Mouse (Mus musculus) ovary, adult 18-20 months (tissue): ENCODE results near the gene Cdhr2.
A peak's percentile ranks its signal among the peaks of the same experiment; 100 is the strongest.

Source experiments
- DNase-seq: peaks from one replicate; pipeline ENCODE4 v3.0.0; 2022; ENCODE audit warnings: low spot score, mixed read lengths

Gene Cdhr2

DNA sequence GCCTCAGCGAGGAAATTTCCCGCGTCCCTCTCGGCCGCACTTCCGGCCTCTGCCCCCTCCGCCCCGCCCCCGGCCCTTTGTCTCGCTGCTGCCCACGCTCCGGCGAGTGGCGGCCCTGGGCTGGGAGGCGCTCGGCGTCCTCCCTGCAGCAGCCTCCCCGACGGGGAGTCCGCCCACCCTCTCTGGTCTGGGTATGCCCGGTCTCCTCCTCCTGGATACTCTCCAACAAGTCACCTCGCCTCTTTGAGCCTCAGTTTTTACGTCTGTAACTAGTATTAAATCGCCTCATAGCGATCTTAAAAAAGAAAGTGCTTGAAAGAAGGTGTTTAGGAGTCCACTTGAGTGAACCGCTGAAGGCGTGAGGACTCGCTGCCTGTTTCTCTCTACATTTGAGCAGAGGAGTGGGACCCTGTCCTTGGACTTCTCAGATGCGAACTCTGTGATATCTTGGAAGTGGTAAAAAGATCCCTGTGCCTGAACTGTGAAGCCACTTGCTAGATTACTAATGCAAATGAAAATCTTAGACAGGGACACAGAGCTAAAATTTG is 48.7 kb downstream of the Cdhr2 start, which contains the start of gene Gprin1:
TSS of gene Gprin1 (minus strand) at position 11 of the 548 bp plus-strand sequence.
- no peak for DNase-seq

DNA sequence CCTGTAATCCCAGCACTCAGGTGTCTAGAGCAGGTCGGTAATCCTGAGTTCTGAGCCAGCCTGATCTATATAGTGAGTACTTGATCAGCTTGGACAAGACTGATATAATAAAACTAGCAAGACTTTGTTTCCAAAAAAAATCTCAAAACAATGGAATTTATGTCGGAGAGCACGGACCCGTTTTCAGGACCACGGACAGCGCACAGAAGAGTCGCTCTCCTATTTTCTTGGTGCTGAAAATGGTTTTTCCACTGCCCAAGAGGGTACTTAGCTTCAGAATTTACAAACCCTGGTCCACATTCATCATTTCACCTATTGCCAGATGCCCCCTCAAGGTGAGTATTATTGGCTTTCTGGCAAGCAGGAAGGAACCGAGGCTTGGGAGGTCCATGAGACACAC is 49.4 kb downstream of the Cdhr2 start:
- no peak for DNase-seq

DNA sequence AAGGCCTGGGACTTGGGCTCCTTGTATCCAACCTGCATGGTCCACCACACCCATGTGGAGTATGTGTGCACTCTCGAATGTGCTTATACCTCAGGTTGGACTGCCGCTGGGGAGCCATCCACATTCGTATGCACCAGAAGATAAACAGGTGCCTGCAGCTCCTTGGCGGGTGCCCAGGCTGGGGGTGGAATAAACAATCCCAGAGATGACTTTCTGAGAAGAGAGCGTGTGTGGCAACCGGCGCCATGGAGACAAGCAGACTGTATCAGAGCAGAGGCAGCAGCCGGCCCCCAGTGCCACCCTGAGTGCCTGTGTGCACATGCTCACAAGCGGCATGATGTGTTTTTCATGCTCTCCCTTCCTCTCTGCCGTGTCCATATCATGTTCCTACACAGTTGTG is 51.4 kb downstream of the Cdhr2 start:
- DNase-seq: no peak

DNA sequence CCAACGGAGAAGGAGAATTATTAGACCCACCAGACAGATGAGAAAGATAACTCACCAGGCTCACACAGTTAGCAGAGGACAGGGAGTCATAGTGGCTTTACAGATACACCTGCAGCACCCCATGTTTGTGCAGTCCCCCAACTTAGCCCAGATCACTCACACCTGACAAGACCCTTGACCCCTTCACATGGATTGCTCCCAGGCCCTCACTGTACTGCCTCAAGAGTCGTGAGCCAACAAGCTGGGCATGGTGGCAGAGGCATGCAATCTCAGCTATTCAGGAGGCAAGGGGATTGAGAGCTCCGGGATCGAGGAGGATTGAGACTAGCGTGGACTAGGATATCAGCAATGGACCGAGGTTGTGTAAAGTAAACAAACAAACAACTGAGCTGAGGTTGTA is 52.5 kb downstream of the Cdhr2 start:
- no peak for DNase-seq

DNA sequence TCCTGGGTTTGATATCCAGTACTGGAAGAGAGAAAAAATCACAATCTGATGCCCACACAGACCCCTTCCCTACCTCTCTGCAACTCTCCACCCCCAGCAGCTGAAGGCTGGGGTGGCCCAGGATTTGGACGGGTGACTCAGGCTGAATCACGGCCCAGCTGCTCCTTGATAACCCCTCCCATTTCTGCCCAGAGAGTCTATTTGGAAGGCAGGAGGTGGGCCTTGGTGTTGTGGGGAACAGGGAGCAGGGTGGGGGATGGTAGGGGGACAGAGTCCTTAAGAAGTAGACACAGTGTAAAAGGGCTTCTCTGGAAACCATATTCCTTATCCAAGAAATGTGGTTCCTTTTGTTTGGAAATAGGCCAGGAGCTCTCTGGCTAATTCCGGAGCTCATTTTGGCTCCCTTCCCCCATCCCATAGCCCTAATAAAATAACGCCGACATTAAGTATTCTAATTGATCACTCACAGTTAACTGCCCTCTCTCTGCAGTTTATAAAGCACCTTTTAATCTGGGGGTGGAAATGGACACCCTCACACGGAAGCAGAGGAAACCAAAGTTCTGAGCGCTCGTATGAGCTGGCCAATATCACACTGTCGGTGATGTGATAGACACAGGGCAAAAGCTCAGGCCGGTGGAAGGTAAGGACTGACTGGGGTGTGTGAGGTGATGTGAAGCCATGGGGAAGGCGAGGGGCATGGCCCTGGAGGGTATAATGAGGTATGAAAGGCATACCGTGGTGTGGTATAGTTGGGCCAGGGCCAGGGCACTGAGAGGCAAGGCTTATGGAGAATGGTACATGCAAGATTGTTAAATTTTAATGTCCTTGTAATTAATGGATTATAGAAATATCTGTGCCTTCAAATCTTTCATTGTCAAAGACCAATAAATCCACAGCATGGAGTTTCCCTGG is 53.2 kb downstream of the Cdhr2 start:
- no peak for DNase-seq

DNA sequence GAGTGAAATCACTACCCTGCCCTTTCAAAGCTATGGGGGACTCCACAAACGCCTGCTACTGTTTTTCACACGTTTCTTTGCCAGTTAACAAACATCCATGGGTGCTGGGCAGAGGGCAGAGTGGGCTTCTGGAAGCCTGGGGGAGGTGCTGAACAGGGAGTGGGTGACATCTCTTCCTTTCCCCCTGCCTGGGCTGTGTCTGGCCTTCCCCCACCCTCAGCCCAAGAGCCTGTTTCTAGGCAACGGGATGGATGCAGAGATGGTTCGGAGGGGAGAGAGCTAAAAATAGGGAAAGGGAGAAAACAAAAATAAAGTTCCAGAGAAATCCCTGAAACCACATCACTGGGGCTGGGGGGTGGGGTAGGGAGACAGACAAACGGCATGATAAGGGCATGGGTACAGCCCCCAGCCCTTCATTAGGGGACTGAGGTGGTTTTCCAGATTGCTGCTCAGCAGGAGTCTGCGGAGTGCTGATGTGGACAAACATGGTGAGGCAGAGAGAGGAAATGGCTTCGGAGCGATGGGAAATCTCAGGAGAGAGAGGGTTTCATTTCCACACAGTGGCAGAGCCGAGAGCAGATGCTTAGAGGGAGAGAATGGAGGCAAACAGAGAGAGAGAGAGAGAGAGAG is 54.1 kb downstream of the Cdhr2 start:
- DNase-seq: no peak

DNA sequence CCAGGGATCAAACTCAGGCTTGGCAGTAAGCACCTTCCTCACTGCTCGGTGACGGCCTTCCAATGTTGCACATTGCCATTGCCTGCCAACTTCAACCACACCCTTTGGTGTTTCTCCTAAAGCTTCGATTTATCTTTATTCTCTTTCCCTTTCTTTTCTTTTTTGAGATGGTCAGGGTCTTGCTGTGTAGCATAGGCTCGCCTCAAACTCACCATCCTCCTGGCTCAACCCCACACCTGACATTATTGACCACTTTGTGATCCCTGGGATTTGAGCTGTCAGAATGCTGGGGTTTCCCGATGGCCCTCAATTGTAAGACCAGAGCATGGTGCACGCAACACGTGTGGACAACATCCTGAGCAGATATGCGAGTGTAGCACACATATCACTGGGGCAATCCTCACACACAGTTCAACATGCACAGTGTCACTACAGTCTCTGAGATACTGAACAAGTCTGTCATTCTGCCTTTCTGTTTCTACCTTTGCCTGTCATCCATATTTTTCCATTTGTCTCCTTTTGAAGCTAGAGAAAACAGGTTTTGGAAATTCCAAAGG is 55.0 kb downstream of the Cdhr2 start:
- DNase-seq: no peak

DNA sequence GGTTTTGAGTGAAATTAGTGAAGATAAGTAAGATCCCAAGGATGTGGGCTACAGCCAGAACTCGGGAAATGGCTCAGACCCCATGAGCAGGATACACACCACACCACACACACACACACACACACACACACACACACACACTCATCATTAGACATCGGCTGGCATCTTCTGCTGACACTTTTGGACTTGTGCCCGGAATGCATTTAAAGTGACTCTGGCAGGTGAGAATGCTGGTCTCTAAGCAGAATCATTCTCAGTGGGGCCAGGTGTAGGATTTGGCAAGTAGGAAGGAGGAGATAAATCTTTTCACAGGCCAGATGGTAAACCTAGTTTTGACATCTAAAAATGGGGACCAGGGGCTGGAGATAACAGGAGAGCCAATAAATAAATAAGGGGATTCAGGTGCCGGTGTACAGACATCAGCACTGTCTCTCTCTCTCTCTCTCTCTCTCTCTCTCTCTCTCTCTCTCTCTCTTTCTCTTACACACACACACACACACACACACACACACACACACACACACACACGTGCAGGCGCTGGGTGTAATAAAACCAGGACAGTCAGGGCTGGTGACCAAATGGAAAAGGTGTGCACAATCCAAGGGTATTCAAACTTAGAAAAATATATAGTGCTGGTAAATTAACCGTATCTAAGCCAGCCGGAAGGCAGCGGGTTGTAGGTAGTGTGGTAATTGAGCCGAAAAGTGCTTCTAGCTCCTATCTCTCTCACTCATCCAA is 56.0 kb downstream of the Cdhr2 start:
- no peak for DNase-seq

DNA sequence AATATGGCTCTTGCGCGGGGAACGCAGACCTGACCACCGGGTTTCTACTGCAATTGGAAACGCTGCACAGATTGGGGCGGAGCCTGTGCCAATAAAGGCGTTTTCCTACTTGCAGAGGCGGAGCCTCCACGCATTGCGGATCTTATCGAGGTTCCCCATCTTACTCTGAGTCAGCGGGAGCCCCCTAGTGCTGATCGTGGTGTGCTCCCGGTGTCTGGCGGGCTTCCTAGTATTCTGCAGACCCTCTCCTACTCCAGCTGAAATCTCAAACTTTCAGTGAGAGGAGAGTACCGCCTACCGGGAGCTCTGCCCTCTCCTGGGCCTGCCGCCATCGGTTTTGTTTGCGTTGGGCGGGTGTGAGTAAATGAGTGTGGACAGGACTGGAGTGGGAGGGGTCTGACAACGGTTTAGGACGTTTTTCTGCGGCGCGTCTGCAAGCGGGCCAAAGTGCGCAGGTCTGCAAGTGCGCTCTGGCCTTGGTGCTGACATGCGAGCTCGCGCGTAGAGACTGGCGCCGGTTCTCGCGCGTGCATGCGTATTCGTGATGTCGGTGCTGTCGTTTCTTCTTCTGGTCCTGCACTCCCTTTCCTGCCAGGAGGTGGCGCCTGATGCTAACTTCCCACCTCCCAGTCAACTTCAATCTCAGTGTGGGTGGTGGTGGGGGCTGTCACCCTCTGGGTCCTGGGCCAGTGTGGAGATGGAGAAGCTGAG is 56.9 kb downstream of the Cdhr2 start:
- DNase-seq: peak; percentile 62

DNA sequence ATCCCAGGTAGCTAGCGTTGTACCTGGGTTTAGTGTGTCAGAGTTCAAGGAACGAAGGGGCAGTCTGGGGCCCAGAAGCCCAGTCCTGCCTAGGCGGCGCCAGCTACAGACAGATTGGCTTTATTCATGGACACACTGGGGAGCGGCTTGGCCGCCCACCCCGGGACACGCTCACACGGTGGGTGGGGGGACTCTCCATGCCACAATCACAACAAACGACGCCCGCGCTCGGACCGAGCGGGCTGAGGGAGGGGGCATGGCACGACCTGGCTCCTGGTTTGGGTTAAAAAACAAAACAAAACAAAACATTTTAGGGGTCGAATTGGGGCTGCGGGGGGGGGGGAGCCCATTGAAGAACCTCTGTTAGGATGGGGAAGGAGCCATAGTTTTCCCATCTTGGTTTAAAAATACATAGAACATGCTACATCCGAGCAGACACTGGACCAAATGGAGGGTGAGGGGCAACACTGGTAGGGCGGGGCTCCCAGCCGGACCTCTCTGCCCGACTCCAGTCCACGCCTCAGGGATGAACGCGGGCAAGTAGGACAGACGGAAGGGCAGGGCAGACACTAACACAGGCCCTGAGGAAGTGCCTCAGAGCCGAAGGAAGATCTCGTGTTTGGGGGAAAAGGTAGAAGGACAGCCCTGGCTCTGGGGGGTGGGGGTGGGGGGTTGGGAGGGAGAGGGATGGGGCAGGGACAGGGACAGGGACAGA is 57.7 kb downstream of the Cdhr2 start:
- no peak for DNase-seq

DNA sequence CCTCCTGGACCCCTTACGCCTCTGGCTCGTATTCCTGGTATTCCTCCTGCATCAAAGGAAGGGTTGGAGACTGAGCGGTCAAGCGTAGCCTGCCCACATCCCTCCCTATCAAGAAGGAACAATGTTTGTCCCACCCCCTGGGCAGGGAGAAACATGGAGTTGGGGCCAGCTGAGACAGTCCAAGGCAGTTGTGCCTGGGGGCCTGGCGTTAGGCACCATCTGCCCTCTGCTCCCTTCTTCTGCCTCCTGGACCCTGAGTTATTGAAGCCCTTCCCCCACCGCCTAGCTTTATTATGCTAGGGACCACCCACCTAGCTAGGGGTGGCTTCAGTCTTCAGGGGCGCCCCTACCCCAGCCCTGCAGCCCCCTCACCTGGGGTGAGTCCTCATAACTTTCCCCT is 58.2 kb downstream of the Cdhr2 start:
- no peak for DNase-seq

DNA sequence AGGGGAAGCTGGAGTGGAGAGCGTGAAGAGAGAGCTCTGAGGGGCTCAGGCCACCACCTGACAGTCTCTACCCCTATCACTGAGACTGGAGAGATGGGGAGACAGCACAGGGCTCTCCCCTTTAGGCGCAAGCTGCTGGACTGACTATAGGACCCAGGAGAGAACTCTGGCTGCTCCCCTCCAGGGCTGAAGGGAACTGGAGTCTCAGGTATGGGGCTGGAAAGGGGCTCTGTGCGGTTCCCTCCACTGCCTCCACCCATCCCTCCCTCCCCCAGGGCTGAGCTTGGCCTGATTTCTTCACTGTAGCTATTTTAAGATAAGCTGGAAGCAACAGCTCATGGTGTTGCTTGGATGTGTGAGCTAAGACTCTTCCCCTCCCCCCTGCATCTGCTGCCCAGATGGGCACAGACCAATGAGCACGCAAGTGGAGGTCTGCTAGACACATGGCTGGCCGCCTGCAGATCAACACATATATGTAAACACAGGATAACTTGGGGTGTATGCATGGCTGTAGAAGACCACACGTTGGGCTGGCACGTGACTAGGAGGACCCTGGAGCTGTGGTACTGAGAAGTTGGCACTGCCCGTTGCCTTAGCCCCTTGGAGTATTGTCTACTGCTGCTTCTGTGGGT is 59.0 kb downstream of the Cdhr2 start:
- no peak for DNase-seq

DNA sequence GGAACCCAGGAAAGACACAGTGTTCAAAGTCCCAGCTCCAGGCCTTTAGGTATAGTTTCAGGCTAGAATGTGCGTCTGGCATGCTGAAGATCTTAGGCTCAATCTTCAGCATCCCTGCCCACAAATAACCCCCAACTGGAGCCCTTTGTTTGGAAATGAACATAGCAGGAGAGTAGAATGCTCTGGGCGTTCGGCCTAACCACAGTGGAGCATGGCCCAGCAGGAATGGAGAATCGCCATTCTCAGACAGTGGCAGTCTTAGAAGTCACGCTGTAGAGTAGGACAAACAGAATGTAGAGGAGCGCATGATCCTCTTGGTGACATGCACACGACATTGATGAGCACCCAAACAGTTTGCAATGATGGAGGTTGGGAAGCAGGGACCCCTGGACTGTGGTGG is 59.6 kb downstream of the Cdhr2 start:
- DNase-seq: no peak

DNA sequence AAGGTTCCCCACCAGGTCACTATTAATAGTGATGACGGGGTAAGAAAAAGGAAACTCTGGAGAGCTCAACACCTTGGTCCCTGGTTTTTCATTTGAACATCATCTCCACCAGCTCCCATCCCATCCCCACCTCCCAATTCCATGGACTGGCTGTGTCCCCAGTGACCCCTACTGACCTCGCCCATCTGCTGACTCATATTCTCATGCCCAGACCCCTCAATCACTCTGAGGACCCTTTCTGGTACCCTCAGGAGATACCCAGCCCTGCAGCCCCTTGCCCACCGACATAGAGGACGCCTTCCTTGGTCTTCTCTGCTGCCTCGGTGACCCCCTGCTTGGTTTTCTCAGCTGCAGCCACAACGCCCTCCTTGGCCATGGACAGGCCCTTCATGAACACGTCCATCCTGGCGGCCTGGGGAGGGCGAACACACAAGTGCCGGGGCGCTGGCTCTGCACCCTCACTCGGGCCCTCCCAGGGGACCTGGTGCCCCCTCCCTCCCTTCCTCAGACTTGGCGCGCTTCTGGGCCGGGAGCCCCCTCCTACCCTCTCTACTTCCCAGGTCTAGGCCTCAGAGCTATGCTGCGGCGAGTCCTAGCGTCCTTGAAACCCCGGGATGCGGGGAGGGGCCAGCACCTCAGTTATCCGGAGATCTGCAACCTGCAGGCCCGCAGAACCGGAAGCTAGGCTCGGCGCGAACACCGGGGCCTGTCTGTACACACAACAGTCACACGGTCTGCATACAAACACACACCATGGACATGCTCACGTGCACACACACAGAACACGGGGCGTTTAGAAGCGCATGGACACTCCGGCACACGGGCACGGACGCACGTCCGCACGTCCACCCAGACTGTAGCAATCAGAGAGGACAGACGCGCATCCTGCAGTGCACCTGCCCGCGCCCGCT is 64.3 kb downstream of the Cdhr2 start:
- no peak for DNase-seq

DNA sequence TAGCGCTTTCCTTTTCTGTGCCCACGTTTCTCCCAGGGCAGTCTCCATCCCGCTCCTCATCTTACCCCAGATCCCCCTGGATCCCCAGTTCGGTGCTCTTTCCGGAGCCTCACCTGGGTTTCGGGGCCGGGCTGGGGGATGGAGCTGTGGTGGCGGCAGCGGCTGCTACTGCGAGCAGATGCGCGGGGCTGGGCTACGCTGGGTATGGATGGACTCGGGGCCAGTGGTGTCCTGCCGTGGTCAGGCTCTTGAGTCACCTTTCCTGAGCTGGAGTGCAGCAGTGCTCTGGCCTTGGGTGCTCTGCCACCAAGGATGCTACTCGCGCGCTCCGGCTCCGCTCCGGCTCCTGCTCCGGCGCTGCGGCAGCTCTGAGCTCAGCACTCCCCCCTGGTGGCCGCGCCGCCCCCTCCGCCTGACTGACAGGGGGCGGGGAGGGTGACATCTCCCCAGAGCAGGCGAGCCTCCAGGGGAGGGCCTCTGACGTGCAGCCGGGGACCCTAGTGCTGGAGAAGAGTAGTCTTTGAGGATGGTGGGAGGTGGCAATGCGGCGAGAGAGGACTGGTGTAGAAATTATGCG is 65.0 kb downstream of the Cdhr2 start, which contains the start of gene Sncb:
TSS of gene Sncb (minus strand) at position 404 of the 577 bp plus-strand sequence.
- DNase-seq: no peak

DNA sequence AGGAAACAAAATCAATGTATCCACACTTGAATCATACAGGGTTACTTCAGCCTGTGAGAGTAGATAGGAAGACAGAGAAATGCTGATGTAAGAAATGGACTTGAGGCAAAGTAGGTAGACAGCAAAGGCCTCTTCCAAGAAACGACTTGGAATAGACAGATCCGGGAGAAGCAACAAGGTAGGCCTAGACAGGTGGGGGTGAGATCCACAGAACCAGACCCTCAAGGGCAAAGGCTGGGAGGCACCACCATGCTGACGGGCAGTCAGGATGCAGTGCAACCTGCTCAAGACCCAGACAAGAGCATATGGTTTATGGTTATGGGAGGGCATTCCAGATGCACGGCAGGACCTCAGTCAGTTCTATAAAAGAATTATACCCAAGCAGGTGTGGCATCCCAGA is 65.8 kb downstream of the Cdhr2 start:
- no peak for DNase-seq

DNA sequence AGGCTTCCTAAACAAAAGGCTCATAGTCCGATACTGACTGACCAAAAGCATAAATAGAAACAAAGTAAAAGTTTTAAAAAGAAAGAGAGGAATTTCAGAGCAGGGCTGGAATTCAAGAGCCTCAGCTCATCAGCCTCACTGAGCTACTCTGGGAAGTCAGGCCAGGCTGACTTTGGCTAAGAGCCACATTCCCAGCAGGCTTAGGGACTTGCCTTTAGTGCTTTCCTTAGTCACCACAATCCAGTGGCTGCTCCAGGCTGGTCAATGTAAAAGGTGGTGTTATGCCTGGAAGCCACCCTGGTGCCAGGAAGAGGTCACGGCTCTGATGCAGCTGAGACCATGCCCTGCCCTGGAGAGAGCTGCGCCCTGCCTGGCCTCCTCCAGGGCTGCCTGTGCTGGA is 79.3 kb downstream of the Cdhr2 start:
- DNase-seq: no peak

DNA sequence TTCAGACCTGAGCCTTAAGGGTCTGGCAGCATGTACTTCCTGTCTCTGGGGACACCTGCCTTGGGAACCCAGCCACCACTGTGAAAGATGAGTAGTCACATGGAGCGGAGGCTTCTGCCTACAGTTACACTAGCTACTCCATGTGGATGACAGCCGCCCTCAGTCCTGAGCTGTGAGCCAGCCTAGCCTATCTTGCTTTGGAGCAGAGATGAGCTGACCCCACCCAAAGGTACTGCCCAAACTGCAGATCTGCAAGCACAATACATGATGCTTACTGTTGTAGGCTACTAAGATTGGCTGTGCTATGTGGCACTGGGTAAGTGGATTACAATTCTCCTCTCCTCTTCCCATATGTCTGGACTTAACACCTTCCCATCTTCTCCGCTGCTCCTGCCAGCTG is 79.8 kb downstream of the Cdhr2 start:
- no peak for DNase-seq

DNA sequence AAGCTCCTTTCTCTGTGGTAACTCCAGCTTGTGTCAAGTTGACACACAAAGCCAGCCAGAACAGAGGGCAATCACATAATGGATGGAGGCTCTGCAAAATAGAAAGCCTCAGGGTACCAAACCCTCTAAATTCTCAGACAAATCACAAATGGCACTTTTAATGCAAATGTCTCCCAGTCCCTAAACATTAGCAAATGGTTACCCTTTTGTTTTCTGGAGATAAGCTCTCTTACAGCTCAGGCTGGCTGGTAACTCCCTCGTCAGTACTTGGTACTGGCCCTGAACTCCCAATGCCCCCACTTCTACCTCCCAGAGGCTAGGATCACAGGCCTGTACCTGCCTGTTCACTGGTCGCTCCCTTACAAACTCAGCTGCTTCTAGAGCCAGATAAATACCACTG is 82.0 kb downstream of the Cdhr2 start:
- no peak for DNase-seq
